Mouse (Mus musculus): ENCODE results near the gene Shmt1. TPM values are rescaled to one million over a fixed set of nuclear protein-coding genes. Genes with fewer than 3 reads are reported as not detected.

Shmt1 gene
- 12.9 TPM for polyA plus RNA-seq (2017; shearing (Covaris generic))

GRCm38 (mm10) chr11:60811618-60812017 lies at the start of gene Shmt1:
Shmt1 (minus strand) TSS chr11:60811718.

GRCm38 (mm10) chr11:60830433-60831052 lies 19.0 kb upstream of the Shmt1 start, which contains the start of gene Dhrs7b:
Dhrs7b (plus strand) TSS chr11:60830631.

GRCm38 (mm10) chr11:60776829-60777740 lies 34.4 kb downstream of the Shmt1 start, which contains the start of the genes Top3a and Smcr8:
Top3a (minus strand) TSS chr11:60777365.
Smcr8 (plus strand) TSS chr11:60777524.

Other genes with a start within 250 kb of the Shmt1 start
- gene Llgl1, start 112.0 kb downstream of the Shmt1 start, polyA plus RNA-seq (2017; shearing (Covaris generic)): 41.7 TPM
- 144 TPM for gene Flii, start 84.5 kb downstream of the Shmt1 start, polyA plus RNA-seq (2017; shearing (Covaris generic))
- 12.9 TPM for gene Mief2, start 83.3 kb downstream of the Shmt1 start, polyA plus RNA-seq (2017; shearing (Covaris generic))
- 27.6 TPM for gene Top3a, start 34.4 kb downstream of the Shmt1 start, polyA plus RNA-seq (2017; shearing (Covaris generic))
- gene Smcr8, start 34.2 kb downstream of the Shmt1 start, polyA plus RNA-seq (2017; shearing (Covaris generic)): 12.3 TPM
- 22.6 TPM for gene Dhrs7b, start 18.9 kb upstream of the Shmt1 start, polyA plus RNA-seq (2017; shearing (Covaris generic))
- gene Tmem11, start 67.6 kb upstream of the Shmt1 start, polyA plus RNA-seq (2017; shearing (Covaris generic)): 56.7 TPM
- 6.5 TPM for gene Natd1, start 103.0 kb upstream of the Shmt1 start, polyA plus RNA-seq (2017; shearing (Covaris generic))
- gene Map2k3, start 120.3 kb upstream of the Shmt1 start, polyA plus RNA-seq (2017; shearing (Covaris generic)): 56.8 TPM
- gene Kcnj12, start 210.8 kb upstream of the Shmt1 start, polyA plus RNA-seq (2017; shearing (Covaris generic)): not detected